Mouse (Mus musculus) urinary bladder, postnatal 4 days (tissue): Measurements from ENCODE around the gene Gpr146.
A peak's percentile ranks its signal among the peaks of the same experiment; 100 is the strongest.

ENCODE experiments used
- DNase-seq, 2 experiments: peaks; one replicate each; pipeline ENCODE4 v3.0.0; 2021 to 2022; ENCODE audit warnings: low spot score in 2 of 2

Gpr146 gene

DNA sequence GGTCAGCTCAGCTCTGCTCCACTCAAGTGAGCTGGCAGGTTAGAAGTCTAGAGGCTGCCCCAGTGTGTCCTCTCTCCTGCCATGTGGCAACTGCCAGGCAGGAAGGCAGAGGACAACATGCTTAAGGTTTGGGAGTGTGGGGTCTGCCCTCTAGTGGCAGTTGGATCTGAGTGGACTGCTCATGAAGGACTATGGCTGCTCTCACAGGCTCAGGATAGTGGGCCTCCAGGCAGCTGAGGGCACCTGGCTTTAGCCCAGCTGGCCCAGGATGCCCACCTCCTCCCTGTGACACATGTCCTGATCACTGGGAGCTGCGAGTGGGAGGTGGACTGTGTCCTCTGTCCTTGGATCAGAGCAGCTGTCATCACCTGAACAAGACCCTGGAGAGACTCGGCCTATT, 18.8 kb upstream of the Gpr146 start:
- DNase-seq = no peak

DNA sequence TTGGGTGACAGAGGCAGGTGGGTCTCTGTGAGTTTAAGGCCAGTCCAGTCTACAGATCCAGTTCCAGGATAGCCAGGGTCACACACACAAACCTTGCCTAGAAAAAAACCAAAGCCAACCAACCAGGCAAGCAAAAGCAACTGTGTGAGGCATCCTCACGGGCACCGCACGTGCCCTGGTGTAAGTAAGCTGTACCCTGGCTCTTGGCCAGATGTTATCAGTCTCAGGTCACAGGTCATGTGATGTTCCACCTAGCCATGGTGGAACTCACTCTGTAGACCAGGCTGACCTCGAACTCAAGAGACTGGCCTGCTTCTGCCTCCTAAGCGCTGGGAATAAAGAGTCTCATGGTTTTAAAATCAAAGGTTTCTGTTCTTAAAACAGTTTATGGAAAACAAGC, 18.3 kb upstream of the Gpr146 start:
- DNase-seq = no peak

- DNase-seq = no peak
Measured at GRCm38 (mm10) chr5:139363858-139364257, 13.6 kb upstream of the Gpr146 start.

GRCm38 (mm10) chr5:139364260-139364910, 13.1 kb upstream of the Gpr146 start:
- peak; percentile 74 to 90 for DNase-seq

DNA sequence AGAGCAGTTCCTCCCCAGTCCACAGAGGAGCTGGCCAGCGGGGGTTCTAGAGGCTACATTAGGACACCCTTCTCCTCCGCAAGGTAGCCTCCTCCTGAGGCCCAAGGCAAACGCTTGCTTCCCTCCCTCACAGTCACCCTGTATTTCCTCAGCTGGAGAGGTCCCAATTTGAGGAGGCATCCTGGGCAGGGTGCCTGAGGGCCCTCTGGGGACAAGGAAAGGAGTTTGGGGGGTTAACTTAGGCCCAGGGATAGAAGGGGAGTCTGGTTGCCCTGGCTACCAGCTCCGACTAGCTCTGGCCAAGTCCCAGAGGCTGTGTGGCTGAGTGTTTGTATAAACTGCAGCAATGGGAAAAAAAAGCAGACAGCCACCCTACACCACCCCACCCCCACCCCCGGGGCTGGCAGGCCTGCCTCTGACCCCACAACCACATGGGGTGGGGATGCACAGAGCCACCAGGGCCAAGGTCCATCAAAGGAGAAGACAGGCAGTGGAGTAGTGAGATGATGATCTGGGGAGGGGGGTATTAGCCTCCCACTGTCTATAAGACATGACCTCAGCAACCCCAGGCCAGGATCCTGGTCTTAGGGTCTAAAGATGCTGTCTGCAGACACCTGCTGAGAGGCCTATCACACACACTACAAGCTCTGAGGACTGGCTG, 12.5 kb upstream of the Gpr146 start:
- no peak for DNase-seq

DNA sequence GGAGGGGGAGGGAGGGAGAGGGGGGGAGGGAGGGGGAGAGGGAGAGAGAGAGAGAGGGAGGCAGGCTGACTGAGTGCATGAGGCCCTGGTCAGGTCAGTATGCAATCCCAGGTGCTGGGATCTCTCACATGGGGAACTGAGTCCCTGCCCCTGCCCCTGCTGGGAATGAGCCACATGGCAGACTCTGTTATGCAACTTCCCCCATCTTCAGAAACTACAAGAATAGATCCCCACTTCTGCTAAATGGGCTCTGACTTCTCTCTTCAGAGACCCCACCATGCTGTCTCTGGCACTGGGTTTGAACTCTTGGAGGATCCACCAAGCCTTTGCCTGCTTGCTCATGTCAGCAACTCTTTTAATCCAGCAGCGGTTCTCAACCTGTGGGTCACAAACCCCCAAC, 11.7 kb upstream of the Gpr146 start:
- no peak for DNase-seq

GRCm38 (mm10) chr5:139366484-139366883, 11.0 kb upstream of the Gpr146 start:
- no peak for DNase-seq

GRCm38 (mm10) chr5:139367884-139368458, 9.5 kb upstream of the Gpr146 start:
- DNase-seq = no peak

DNA sequence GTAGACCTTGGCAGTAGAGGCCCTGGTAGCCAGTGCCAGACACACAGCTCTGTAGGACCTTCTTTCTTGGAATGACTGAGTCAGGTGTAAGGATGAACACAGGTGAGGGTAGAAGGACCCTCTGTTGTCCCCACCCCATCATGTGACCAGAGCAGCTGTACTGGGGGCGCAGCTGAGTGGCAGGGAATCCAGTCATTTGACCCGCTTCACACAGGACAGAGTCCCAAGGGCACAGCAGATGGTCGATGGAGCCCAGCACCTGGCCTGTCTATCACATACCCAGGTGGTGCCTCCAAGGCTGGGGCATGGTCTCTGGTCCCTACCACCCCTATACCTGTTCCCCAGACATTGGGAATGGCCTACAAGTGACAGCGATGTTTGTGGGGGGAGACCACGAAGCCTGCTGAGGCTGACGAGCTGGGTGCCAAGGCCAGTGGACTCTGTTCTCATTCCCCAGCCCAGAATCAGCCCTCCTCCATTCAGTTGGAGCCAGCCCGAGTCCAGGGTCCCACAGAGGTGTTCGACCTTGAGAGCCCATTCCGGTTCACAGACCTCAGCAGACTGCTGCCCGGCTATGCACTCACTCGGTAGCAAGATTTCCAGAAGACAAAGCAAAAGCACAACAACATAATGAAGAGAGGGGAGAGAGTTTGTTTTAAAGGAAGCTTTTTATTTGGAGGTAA, 8.7 kb upstream of the Gpr146 start:
- no peak for DNase-seq

DNA sequence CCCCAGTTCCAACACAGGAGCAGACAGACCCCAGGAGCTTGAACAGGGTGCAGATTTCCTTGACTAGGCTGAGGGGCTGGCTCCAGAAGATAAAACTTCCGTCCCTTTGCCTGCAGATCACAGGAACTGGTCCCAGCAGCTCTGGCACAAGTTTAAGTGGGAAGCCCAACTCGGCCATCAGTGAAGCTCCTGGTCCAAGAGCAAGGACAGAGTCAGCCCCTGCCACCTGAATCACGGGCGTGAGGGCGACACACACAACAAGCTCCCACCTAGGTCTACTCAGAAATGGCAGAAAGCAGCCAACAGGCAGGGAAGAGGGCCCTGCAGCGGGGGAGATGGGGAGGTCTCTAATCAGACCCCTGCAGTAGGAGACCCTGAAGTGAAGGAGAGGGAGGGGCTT, 7.2 kb upstream of the Gpr146 start:
- DNase-seq = no peak

DNA sequence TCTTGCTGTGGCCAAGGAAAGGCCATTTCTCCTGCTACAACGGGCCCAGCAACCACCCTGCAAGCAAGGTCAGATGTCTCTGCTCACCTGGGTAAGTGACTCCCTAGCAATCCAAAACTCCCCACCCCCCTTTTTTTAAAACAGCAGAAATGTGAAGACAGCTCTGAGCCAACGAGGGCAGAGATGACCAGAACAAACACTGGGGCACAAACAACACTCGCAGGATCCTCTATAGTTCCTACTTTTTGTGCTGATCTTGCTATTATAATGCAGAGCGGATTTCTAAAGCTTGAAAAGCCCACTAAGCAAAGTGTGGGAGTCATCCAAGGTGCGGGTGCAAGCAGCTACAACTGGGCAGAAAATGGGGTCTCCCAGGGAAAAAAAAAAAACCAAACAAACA, 6.4 kb upstream of the Gpr146 start:
- no peak for DNase-seq

DNA sequence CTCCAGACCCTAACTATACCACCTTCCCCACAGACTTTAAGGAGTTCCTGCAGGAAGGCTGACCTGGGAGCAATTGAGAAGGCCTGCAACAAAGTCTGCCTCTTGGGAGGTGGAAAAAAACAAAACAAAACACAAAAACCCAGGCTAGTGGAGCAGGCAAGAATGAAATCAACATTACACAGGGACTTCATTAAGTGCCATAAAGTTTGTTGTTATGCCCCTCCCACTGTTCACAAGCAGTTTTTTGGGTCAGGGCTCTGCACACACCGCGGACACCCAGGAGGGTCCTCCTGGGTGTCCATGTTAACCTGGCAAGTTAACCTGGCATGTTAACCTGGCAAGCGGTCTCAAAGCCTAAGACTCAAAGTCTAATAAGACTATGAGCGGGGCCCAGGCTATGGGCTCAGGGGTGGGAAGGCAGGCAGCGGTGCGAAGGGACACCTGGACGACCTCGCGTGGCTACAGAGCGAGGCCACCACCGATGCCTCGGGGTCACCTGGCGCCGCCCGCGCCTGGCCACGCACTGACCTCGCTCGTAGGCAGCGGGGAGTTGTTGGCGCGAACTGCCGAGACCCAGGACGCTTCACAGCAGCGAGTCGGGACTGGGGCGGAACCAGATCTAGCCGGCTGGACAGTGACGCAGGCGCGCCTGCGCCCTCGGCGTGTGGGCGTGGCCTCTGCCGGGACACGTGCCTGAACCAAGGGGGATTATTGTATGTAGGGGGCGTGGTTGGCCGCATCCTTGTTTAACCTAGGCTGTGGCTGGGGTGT, 5.7 kb upstream of the Gpr146 start:
- peak; percentile 91 to 93 for DNase-seq

- DNase-seq = no peak
Measured at GRCm38 (mm10) chr5:139373126-139373525, 4.4 kb upstream of the Gpr146 start.

GRCm38 (mm10) chr5:139373889-139374444, 3.5 kb upstream of the Gpr146 start:
- DNase-seq = no peak

GRCm38 (mm10) chr5:139374841-139375240, 2.7 kb upstream of the Gpr146 start:
- no peak for DNase-seq

GRCm38 (mm10) chr5:139378271-139378556, 717 bp downstream of the Gpr146 start:
- no peak for DNase-seq

GRCm38 (mm10) chr5:139378986-139379629, 1.6 kb downstream of the Gpr146 start:
- DNase-seq = peak in 1 of 2 experiments; percentile 58

GRCm38 (mm10) chr5:139379771-139380384, 2.4 kb downstream of the Gpr146 start:
- no peak for DNase-seq

DNA sequence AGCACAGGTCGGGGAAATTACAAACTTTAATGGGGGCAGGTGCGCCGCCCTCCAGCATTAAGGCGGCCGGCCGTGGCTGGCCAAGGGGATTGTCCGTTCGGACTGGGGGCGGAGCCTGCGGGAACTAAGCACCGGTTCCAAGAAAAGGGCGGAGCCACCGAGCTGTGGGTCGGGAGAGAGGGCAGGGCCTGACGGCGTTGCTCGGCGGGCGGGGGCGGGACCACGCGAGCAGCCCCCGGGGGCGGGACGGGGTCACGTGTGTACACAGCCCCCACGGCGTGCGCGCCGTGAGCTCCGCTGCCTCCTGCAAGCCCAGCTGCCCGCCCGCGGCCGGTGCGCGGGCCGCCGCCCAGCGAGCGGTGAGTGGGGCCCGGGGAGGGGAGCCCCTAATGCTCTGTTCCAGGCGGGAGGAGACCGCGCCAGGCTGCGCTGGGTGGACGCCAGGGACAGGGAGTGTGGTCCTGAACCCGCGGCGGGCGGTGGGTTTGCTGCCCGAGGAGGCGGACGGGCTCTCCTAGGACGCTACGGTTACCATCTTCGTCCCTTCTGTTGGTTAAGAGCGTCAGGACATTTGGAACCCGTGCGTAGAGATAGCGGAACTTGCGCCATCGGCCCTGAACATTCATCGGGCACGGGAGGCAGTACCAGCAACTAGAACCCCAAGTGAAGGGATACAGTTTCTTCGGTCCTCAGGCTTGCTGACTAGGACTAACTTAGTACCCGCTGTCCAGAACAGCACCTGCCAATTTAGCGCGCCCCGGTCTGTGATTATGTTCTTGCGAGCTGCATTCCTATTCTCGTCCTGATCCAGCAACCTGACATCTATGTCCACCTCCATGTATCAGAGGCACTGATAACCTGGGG, 3.1 kb downstream of the Gpr146 start:
- peak; percentile 92 to 96 for DNase-seq
